Mouse (Mus musculus) layer of hippocampus, adult 8-10 months (tissue): ENCODE results near the gene Faap100. TPM values are rescaled to one million over a fixed set of nuclear protein-coding genes. Genes with fewer than 3 reads are reported as not detected.
A peak's percentile ranks its signal among the peaks of the same experiment; 100 is the strongest.
"Not testable (repeated sequence)": the region's sequence is repeated elsewhere in the genome, so short reads cannot be mapped to it uniquely, and the experiment has no call there.

Experiments used
- DNase-seq, 2 experiments: peaks; one replicate each; pipeline ENCODE4 v3.0.0; 2022; ENCODE audit warnings: low spot score in 2 of 2
- total RNA-seq, 4 experiments: library from RNA; stranded (reverse); gene quantifications; 2 replicates each; pipeline ENCODE4 v1.2.4; 2022

Faap100 gene
- 10 to 100 TPM; 16.8 to 19.8 (median 18.7) TPM for total RNA-seq

GRCm38 (mm10) chr11:120378611-120379540, at the start of gene Faap100:
Gene Faap100, minus strand, starts transcription at chr11:120378764.
- peak; percentile 80 to 84 for DNase-seq

DNA sequence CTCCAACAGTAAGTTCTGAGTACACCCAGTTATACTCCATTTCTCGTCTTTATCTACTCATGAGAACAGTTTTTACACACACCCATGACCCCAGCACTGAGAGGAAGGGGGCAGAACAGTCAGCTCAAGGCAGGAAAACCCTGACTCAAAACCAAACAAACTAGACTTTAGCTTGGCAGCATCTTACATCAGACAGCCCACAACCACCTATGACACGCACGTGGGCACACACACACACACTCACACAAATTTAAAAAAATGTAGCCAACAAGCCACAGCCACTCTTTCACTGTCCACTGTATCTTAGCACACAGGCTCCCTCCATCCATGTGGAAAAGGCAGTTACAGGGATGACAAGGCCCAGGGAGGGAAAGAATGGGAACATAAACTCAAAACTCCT, 48.2 kb upstream of the Faap100 start:
- DNase-seq, result no peak

GRCm38 (mm10) chr11:120423569-120424295, 45.2 kb upstream of the Faap100 start:
- peak; percentile 19 to 61 for DNase-seq

DNA sequence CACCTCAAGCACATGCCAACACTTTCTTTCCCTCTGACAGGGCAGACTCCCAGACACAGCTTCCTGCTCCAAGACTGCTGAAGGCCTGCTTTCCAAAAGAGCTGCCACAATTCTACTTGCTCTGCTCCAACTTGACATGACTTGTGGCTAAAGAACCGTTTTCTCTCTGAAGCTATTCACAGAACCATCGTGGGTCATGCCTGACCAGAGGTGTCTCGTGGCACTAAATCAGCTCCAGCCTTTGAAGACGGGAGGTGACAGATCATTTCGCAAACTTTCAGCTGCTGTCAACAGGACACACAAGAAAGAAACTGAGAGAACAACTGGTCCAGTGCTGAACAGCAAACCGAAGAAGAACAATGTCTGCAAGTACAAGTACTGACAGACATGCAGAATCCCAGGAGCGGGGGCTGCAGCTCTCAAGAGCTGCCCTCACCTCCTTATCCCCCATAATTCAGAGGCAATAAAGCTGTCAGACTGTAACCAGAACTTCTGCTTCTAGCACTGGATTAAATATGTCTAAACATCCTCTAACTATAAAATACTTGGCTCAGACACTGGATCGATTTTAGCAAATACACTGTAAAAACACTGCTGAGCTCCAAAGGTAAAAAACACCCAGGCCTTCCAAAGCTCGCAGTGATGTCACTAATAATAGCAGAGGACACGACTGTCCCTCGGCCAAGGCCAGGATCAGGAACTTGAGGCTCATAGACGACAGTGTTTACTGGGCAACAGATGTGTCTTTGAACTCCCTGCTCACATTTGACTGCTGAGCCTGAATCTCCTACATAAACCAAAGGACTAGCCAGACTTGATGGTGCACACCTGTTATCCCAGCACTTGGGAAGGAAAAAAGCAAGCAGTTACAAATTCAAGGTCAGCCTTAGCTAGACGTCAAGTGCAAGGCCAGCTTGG, 44.3 kb upstream of the Faap100 start:
- DNase-seq, result no peak

DNA sequence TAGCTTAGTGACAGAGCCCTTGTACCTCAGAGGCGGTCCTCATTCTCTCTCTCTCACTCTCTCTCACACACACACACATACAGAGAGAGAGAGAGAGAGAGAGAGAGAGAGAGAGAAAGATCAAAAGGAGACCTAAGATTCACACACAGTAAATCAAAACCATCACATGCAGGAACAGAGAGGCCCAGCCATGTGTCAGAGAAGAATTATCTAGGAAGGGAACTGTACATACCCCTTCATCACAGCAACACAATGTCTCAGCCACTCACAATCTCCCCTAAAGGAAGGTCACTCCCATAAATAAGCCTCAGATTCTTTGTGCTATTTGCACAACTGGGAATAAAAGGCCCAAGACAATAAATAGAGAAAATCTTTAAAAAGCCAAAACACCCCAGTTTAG, 40.0 kb upstream of the Faap100 start:
- no peak for DNase-seq

- no peak for DNase-seq
Measured at GRCm38 (mm10) chr11:120417852-120418251, 39.3 kb upstream of the Faap100 start.

GRCm38 (mm10) chr11:120413621-120414020, 35.1 kb upstream of the Faap100 start:
- not testable (repeated sequence) for DNase-seq

DNA sequence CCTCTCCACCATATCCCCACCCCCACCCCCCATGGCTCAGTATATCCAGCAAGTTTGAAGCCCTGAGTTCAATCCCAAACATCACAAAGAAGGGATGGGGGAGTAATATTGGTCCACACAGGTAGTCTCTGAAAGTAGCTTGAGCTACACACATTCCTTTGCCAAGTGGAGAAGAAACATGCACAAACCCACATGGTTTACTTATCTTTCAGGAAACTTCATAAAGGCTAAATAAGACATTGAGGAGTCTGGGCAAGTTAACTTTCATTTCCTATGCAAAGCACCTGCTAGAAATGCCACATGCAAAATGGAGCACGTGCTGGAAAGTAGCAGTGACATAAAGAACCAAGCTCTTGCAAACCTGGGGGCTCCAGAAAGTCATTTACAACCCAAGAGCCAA, 27.9 kb upstream of the Faap100 start:
- no peak for DNase-seq

DNA sequence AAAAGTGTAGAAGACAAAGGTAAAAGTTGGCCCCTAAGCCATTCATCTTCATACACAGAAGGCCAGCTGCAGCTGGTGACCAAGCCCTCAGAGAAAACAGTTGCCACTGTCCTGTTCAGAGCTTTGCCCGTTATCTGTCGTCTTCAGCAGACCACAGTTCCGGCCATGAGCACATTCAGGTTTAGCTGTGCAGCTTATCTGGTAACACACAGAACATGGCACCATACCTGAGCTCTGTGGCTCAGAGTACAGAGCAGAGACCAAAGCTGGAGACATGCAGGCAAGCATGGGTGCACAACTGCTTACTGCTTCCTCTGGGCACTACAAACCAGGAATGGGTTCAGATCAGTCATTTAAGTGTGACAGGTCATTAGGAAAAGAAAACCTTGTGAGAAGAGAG, 27.3 kb upstream of the Faap100 start:
- DNase-seq, result no peak

GRCm38 (mm10) chr11:120404814-120405213, 26.2 kb upstream of the Faap100 start:
- DNase-seq, result no peak

- DNase-seq, result no peak
Measured at GRCm38 (mm10) chr11:120399319-120399718, 20.8 kb upstream of the Faap100 start.

GRCm38 (mm10) chr11:120397602-120398001, 19.0 kb upstream of the Faap100 start:
- DNase-seq, result no peak

GRCm38 (mm10) chr11:120395661-120396060, 17.1 kb upstream of the Faap100 start:
- no peak for DNase-seq

GRCm38 (mm10) chr11:120388580-120388979, 10.0 kb upstream of the Faap100 start:
- DNase-seq, result no peak

GRCm38 (mm10) chr11:120387157-120387556, 8.6 kb upstream of the Faap100 start:
- DNase-seq, result no peak

DNA sequence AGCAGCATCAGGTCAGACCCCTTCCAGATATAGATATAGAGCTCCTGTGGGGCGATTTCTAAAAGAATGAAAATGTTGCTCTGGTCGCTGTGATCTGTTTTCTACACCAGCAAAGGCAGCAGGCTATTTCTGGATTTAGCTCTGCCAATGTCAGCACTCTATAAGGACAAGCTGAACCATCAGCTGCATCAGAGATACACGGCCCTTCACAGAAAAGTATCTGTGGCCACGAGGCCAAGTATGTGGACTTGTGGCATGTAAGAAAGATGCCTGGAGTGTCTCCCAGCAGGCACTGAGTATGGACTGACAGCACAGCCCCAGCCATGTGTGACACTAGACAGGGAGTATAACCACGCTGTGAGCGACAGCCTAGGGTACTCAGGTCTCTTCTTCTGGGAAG, 8.1 kb upstream of the Faap100 start:
- DNase-seq, result no peak

DNA sequence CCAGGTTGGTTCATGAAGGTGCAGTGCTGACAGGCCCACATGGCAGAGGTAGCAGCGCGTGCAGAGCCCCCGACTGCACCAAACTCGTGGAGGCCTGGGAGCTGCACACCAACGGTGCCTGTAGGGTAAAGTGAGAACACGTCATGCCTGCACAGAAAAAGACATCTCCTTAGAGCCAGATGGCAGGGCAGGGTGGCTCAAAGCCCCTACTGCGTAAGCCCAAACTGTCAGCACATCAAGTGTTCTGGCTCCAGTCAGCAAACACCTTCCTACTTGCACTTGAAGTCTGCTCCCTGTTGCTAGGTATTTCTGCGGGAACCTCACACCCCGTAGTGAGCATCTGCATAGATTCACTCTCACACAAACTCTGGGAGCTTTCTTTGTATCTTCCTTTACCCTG, 3.9 kb upstream of the Faap100 start:
- no peak for DNase-seq

DNA sequence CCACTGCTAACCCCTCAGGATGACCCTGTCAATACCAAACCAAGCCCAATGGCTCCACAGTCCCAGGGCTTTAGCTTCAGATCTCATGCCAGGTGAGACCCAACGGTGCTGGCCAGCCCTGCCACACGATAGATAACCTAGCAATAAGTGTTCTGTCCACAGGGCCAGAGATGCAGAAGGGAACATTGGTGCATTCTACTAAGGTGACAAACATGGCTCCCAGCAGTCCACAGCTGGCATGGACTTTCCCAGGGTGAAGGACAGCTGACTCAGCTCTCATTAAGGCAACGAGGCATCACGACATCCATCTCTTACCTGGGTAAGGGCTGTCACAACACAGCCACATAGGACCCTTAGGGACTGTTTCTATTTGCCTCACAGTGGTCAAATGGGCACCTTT, 2.6 kb upstream of the Faap100 start:
- no peak for DNase-seq

DNA sequence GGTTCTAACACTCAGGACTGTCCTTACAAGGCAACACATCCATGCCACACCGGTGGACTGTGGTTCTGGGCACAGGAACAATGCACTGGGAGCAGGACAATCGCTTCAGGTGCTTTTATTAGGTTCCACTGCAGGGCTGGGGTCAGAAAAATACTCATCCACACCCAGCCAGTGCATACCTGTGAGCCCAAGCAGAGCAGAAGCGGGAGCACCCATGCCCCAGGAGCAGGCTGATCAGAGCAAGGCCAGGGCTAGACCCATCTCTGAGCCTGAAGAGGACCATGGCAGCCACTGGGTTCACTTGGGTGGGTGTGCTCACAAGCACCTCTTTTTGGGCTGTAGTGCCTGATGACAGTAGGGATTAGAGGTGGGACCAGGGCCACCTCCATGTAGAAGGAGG, 1.7 kb upstream of the Faap100 start:
- DNase-seq, result no peak

- no peak for DNase-seq
Measured at GRCm38 (mm10) chr11:120378031-120378610, 443 bp downstream of the Faap100 start.

DNA sequence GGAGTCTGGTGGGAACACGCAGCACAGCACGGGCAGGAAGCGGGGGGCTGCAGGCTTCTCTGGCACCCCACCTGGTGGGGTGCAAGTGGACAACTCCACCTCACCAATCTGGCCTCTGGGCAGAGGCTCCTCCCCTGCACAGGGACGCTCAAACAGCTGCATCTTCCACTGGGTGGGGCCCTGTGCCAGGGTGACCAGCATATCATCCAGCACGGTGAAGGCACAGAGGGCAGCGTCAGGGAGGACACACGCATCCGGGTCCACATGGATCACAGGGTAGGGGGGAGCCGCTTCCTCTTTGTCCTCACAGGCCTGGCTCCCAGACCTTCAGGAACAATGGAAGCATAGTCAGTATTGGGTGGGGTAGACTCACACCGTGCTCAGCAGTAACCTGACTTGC, 1.2 kb downstream of the Faap100 start:
- DNase-seq, result no peak
